Mouse (Mus musculus): ENCODE measurements at regions not wholly inside any gene's neighbourhood (a gene's known extent, or its start where the extent isn't known, plus 50 kb on each side); places are given as distances from the start of the nearest gene placed in this dataset.
A peak's percentile ranks its signal among the peaks of the same experiment; 100 is the strongest.

- DNase-seq (ENCODE audit: low spot score) (no peak), ATAC-seq (ENCODE audit: low FRiP score) (0 out of 2 replicates have a peak, but pooled peaks have one; percentile 41)
- no peaks in the 10 kb centered on the region for H3K27me3 ChIP-seq (ENCODE audit: insufficient read depth, low read length)
- WGBS: 47% methylated on average over 2 of the region's 2 CpGs
- H3K36me3 ChIP-seq (ENCODE audit: insufficient read depth, low read length): no peaks in the 10 kb centered on the region
- H3K4me3 ChIP-seq (ENCODE audit: low read depth, low read length): no peak overlapping the region
- H3K4me1 ChIP-seq (ENCODE audit: insufficient read depth, low read length): no peaks in the 10 kb centered on the region
- H3K4me2 ChIP-seq (ENCODE audit: low read depth, low read length, poor library complexity, severe bottlenecking): no peak overlapping the region
- peaks cover 25% of the 10 kb centered on the region for H3K9me3 ChIP-seq (ENCODE audit: low read length)
- no peak overlapping the region for H3K9ac ChIP-seq (replicated peaks; ENCODE audit: low read length, poor library complexity, severe bottlenecking)
- no peak for TF ChIP-seq CTCF (IDR thresholded peaks at IDR 0.05)
- H3K27ac ChIP-seq (ENCODE audit: low read depth, low read length): no peak overlapping the region
Observed at GRCm38 (mm10) chr16:3247006-3247754, 343.7 kb upstream of the Olfr161 start.

- Histone ChIP-seq H3K27me3 (ENCODE audit: insufficient read depth, low read length) (no peaks in the 10 kb centered on the region), H3K36me3 (ENCODE audit: insufficient read depth, low read length) (no peaks in the 10 kb centered on the region), H3K27ac (ENCODE audit: low read depth, low read length) (no peak overlapping the region), H3K9ac (replicated peaks; ENCODE audit: low read length, poor library complexity, severe bottlenecking) (no peak overlapping the region), H3K4me2 (ENCODE audit: low read depth, low read length, poor library complexity, severe bottlenecking) (no peak overlapping the region), H3K9me3 (ENCODE audit: low read length) (peaks cover 25% of the 10 kb centered on the region), H3K4me3 (ENCODE audit: low read depth, low read length) (no peak overlapping the region), H3K4me1 (ENCODE audit: insufficient read depth, low read length) (no peaks in the 10 kb centered on the region)
- no peak for DNase-seq (ENCODE audit: low spot score)
- WGBS: 51% methylated on average over 2 of the region's 2 CpGs
- peak; percentile 45; the same call in 1 of the 2 replicates for ATAC-seq (ENCODE audit: low FRiP score)
- TF ChIP-seq CTCF (IDR thresholded peaks at IDR 0.05): no peak
Observed at GRCm38 (mm10) chr16:3247755-3248110, 343.1 kb upstream of the Olfr161 start.

DNA sequence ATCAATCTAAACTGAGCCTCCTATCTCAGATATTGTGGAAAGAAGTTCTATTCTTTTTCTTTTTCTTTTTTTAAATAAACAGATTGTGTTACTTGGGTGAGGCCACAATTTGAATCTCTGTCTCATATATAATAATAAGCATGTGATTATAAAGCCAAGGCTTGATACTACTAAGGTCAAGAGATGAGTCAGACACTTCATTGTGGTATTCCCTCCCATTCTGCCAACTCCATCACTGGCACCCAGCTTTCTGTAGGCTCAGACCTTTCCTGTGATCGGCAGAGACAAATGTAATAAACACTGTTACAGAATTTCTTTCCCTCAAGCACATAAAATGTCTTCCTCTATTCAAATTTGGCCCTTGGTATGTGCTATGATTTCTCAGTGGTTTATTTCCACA is 337.0 kb upstream of the Olfr161 start:
- 28% methylated on average over 1 of the region's 1 CpGs for WGBS
- Histone ChIP-seq H3K27ac (ENCODE audit: low read depth, low read length) (no peak overlapping the region), H3K4me3 (ENCODE audit: low read depth, low read length) (no peak overlapping the region), H3K4me2 (ENCODE audit: low read depth, low read length, poor library complexity, severe bottlenecking) (no peak overlapping the region), H3K4me1 (ENCODE audit: insufficient read depth, low read length) (no peaks in the 10 kb centered on the region), H3K36me3 (ENCODE audit: insufficient read depth, low read length) (no peaks in the 10 kb centered on the region), H3K27me3 (ENCODE audit: insufficient read depth, low read length) (no peaks in the 10 kb centered on the region), H3K9ac (replicated peaks; ENCODE audit: low read length, poor library complexity, severe bottlenecking) (no peak overlapping the region), H3K9me3 (ENCODE audit: low read length) (peaks cover 30% of the 10 kb centered on the region)
- DNase-seq (ENCODE audit: low spot score) (no peak), ATAC-seq (ENCODE audit: low FRiP score) (no peak)
- TF ChIP-seq CTCF (IDR thresholded peaks at IDR 0.05): no peak

DNA sequence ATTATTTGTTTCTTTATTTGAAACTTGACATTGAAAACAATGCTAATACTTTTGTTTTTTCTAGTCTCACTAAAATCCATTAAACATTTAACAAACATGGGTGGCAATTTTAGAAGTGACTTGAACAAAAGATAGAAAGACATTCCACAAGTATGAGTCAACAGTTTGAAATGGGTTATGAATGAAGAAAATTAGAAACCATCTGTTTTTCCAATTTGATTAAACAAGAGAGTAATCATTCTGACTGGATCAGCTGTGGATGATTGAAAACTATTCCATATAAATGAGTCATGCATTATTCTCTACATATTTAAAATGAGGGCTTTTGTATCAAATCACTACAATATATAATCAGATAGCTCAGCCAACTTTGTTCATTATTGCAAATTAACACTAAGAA is 334.8 kb upstream of the Olfr161 start:
- Histone ChIP-seq H3K4me3 (ENCODE audit: low read depth, low read length) (no peak overlapping the region), H3K9ac (replicated peaks; ENCODE audit: low read length, poor library complexity, severe bottlenecking) (no peak overlapping the region), H3K4me1 (ENCODE audit: insufficient read depth, low read length) (no peaks in the 10 kb centered on the region), H3K27me3 (ENCODE audit: insufficient read depth, low read length) (no peaks in the 10 kb centered on the region), H3K27ac (ENCODE audit: low read depth, low read length) (no peak overlapping the region), H3K4me2 (ENCODE audit: low read depth, low read length, poor library complexity, severe bottlenecking) (no peak overlapping the region), H3K36me3 (ENCODE audit: insufficient read depth, low read length) (no peaks in the 10 kb centered on the region), H3K9me3 (ENCODE audit: low read length) (peaks cover 38% of the 10 kb centered on the region)
- no peak for DNase-seq (ENCODE audit: low spot score)
- TF ChIP-seq CTCF (IDR thresholded peaks at IDR 0.05): no peak
- ATAC-seq (ENCODE audit: low FRiP score): no peak

DNA sequence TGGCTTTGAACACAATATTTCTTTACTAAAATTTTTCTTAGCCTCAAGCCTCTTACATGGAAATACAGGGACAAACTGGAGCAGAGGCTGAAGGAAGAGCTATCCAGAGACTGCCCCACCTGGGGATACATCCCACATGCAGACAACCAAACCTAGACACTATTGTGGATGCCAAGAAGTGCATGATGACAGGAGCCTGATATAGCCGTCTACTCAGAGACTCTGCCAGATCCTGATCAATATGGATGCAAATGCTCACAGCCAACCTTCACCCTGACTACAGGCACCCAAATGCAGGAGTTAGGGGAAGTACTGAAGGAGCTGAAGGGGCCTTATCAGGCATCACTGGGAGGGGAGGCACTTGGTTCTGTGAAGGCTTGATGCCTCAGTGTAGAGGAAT is 325.5 kb upstream of the Olfr161 start:
- H3K4me3 ChIP-seq (ENCODE audit: low read depth, low read length): no peak overlapping the region
- H3K27me3 ChIP-seq (ENCODE audit: insufficient read depth, low read length): no peaks in the 10 kb centered on the region
- H3K9me3 ChIP-seq (ENCODE audit: low read length): peaks cover 38% of the 10 kb centered on the region
- no peak for DNase-seq (ENCODE audit: low spot score)
- no peaks in the 10 kb centered on the region for H3K4me1 ChIP-seq (ENCODE audit: insufficient read depth, low read length)
- 89% methylated on average over 1 of the region's 1 CpGs for WGBS
- no peak for TF ChIP-seq CTCF (IDR thresholded peaks at IDR 0.05)
- no peak overlapping the region for H3K9ac ChIP-seq (replicated peaks; ENCODE audit: low read length, poor library complexity, severe bottlenecking)
- H3K36me3 ChIP-seq (ENCODE audit: insufficient read depth, low read length): no peaks in the 10 kb centered on the region
- ATAC-seq (ENCODE audit: low FRiP score): no peak; the same call in 1 of the 2 replicates
- no peak overlapping the region for H3K27ac ChIP-seq (ENCODE audit: low read depth, low read length)
- H3K4me2 ChIP-seq (ENCODE audit: low read depth, low read length, poor library complexity, severe bottlenecking): no peak overlapping the region

- H3K36me3 ChIP-seq (ENCODE audit: insufficient read depth, low read length): no peaks in the 10 kb centered on the region
- no peak overlapping the region for H3K9ac ChIP-seq (replicated peaks; ENCODE audit: low read length, poor library complexity, severe bottlenecking)
- no peaks in the 10 kb centered on the region for H3K4me1 ChIP-seq (ENCODE audit: insufficient read depth, low read length)
- no peak overlapping the region for H3K4me2 ChIP-seq (ENCODE audit: low read depth, low read length, poor library complexity, severe bottlenecking)
- H3K9me3 ChIP-seq (ENCODE audit: low read length): peaks cover 43% of the 10 kb centered on the region
- ATAC-seq (ENCODE audit: low FRiP score) (0 out of 2 replicates have a peak, but pooled peaks have one; percentile 21), DNase-seq (ENCODE audit: low spot score) (no peak)
- H3K4me3 ChIP-seq (ENCODE audit: low read depth, low read length): no peak overlapping the region
- WGBS: 53% methylated on average over 2 of the region's 2 CpGs
- no peak overlapping the region for H3K27ac ChIP-seq (ENCODE audit: low read depth, low read length)
- no peaks in the 10 kb centered on the region for H3K27me3 ChIP-seq (ENCODE audit: insufficient read depth, low read length)
- no peak for TF ChIP-seq CTCF (IDR thresholded peaks at IDR 0.05)
Observed at GRCm38 (mm10) chr16:3271819-3272490, 318.9 kb upstream of the Olfr161 start.
